Mouse (Mus musculus): ENCODE measurements around the gene Prpf38b. TPM values are rescaled to one million over a fixed set of nuclear protein-coding genes. Genes with fewer than 3 reads are reported as not detected.
A peak's percentile ranks its signal among the peaks of the same experiment; 100 is the strongest.

Prpf38b gene
- total RNA-seq (2014; rRNA removed) (22.8 and 25.7 TPM in 2 replicates), polyA plus RNA-seq (2012; rRNA removed) (13.8 and 17.2 TPM in 2 replicates)

DNA sequence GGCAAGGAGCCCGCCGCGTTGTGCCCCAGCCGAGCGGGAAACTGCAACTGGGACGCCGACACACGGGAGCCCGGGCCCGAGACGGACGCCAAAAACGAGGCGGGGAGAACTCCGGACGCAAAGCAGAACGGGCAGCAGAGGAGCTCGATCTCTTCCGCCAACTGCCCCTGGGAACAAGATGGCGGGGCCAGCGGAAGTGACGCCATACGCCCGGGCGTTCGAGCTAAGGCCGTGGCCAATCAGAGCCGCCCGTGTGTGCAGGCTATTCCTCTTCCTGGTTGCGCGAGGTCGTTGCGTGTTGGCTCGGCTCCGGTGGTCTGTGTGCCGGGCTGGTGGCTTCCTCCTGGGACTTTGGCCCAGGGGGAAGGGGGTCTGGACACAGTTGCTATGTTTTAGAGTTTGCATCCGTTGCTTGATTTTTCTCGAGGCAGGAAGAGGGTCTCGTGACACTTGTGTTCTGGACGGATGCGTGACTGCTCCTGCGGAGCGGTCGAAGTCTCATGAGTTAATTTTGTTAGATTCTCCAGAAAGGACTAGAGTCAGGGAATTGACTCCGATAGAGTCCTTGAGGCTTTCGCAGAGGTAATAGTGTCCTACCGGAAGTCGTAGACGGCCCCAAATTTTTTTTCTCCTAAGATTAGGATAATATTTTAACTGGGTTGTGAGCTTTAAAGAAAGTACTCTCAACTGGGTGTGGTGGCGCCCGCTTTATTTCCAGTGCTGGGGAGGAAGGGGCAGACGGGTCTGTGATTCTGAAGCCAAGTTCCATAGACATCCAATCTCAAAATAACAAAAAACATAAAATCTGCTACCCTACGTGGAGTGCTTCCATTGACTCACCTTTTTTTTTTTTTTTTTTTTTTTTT is at the start of gene Prpf38b:
TSS of gene Prpf38b (minus strand) at position 180 of the 866 bp plus-strand sequence.
- TF ChIP-seq CTCF (IDR thresholded peaks at IDR 0.05; ENCODE audit: low read depth, low read length) (no peak), POLR2A (IDR thresholded peaks at IDR 0.05; ENCODE audit: extremely low read depth, insufficient read depth, low read length) (peak; percentile 91)
- H3K79me2 ChIP-seq (ENCODE audit: control insufficient read depth, insufficient read depth, low read length): peaks cover 8% of the 10 kb centered on the region; the same call in 1 of the 2 replicates
- peak within 1 kb of the TSS; percentile 91 for H3K4me3 ChIP-seq (ENCODE audit: insufficient read depth, low read depth, low read length)
- H3K4me1 ChIP-seq (ENCODE audit: control insufficient read depth, insufficient read depth, low read length): peaks cover 10% of the 10 kb centered on the region
- peaks cover 9% of the 10 kb centered on the region for H3K36me3 ChIP-seq (ENCODE audit: control insufficient read depth, insufficient read depth, low read length)
- H3K9ac ChIP-seq (ENCODE audit: low read depth, low read length): peak within 1 kb of the TSS; percentile 95
- WGBS: under 1% methylated on average over 53 of the region's 53 CpGs
- H3K27ac ChIP-seq (replicated peaks; ENCODE audit: insufficient read depth, low read depth, low read length): peak within 1 kb of the TSS; percentile 95
- H3K27me3 ChIP-seq (ENCODE audit: control insufficient read depth, insufficient read depth, low read length): no peaks in the 10 kb centered on the region
- DNase-seq (ENCODE audit: extremely low read depth, low read depth, low spot score): peak; percentile 86

DNA sequence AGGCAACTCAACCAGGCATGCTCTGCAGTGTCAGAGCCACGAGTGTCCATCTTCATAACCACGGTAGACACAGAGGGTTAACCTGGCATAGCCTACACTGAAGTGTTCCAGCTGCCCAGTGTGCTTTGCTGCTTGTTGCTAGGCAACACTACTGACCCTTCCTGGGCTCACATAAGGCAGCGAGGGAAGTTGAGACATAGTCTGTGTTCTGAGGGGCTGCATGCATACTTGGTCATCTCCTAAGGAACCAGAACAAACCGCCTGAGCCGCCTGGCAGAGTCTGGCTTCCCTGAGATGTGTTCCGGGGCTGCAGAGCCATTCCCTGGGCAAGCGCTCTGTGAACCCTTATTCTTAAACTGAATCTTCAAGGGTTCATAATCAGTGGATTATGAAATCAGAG is 49.7 kb upstream of the Prpf38b start:
- Histone ChIP-seq H3K79me2 (ENCODE audit: control insufficient read depth, insufficient read depth, low read length) (no peaks in the 10 kb centered on the region), H3K27me3 (ENCODE audit: control insufficient read depth, insufficient read depth, low read length) (no peaks in the 10 kb centered on the region), H3K36me3 (ENCODE audit: control insufficient read depth, insufficient read depth, low read length) (no peaks in the 10 kb centered on the region), H3K4me3 (ENCODE audit: insufficient read depth, low read depth, low read length) (no peak overlapping the region), H3K27ac (replicated peaks; ENCODE audit: insufficient read depth, low read depth, low read length) (no peak overlapping the region), H3K4me1 (ENCODE audit: control insufficient read depth, insufficient read depth, low read length) (no peaks in the 10 kb centered on the region), H3K9ac (ENCODE audit: low read depth, low read length) (no peak overlapping the region)
- no peak for DNase-seq (ENCODE audit: extremely low read depth, low read depth, low spot score)
- no peak for TF ChIP-seq POLR2A (IDR thresholded peaks at IDR 0.05; ENCODE audit: extremely low read depth, insufficient read depth, low read length)
- no peak for TF ChIP-seq CTCF (IDR thresholded peaks at IDR 0.05; ENCODE audit: low read depth, low read length)
- WGBS: 61% methylated on average over 7 of the region's 7 CpGs

DNA sequence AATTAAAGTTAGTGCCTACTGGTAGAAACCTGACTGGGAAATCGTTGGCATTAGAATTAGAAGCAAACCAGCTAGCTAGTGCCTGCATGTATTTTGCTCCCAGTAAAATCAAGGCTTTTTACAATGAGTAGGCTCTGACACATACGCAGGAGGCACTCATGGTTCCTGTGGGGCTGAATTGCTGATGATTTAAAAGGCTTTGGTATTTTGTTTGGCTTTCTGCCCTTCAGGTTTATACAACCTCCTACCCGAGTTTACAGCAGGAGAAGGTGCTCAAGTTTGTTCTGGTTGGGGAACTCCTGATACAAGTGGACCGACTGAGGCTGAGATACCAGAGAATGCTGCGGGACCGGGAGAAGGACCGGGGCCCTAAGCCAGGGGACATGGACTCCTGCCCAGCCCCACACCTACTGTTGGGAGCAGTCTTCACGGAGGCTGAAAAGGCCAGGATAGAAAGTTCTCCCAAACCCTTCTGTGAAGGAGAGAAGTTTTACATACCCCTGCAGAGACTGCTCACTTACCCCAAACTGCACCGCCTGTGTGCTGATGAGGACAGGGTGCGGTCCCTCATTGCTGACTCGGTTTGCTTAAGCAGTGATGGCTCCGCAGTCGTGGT is 48.3 kb upstream of the Prpf38b start:
- no peak overlapping the region for H3K9ac ChIP-seq (ENCODE audit: low read depth, low read length)

DNA sequence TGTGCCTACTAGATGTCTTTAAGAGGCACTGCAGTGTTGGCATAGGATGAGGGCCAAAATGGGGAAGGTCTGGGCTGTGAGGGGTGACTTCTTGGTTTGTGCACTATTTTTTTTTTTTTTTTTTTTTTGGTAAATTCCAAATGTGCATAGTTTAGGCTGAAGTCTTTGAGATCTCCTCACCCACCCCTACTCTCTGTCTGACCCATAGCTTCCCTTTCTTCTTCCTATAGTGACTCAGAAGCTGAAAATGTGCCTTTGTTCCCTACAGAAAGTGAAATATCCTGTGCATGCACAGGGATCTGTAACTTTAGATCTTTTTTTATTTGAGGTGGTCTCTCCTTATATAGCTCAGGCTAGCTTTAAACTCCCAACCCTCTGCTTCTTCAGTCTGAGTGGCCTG is 46.4 kb upstream of the Prpf38b start:
- H3K79me2 ChIP-seq (ENCODE audit: control insufficient read depth, insufficient read depth, low read length): no peaks in the 10 kb centered on the region
- TF ChIP-seq POLR2A (IDR thresholded peaks at IDR 0.05; ENCODE audit: extremely low read depth, insufficient read depth, low read length): no peak
- no peak for TF ChIP-seq CTCF (IDR thresholded peaks at IDR 0.05; ENCODE audit: low read depth, low read length)
- no peaks in the 10 kb centered on the region for H3K36me3 ChIP-seq (ENCODE audit: control insufficient read depth, insufficient read depth, low read length)
- DNase-seq (ENCODE audit: extremely low read depth, low read depth, low spot score): no peak
- no peak overlapping the region for H3K27ac ChIP-seq (replicated peaks; ENCODE audit: insufficient read depth, low read depth, low read length)
- H3K27me3 ChIP-seq (ENCODE audit: control insufficient read depth, insufficient read depth, low read length): no peaks in the 10 kb centered on the region
- no peak overlapping the region for H3K4me3 ChIP-seq (ENCODE audit: insufficient read depth, low read depth, low read length)
- no peaks in the 10 kb centered on the region for H3K4me1 ChIP-seq (ENCODE audit: control insufficient read depth, insufficient read depth, low read length)
- no peak overlapping the region for H3K9ac ChIP-seq (ENCODE audit: low read depth, low read length)

More for the DNA sequence above, 48.3 kb upstream of the Prpf38b start:
- no peak overlapping the region for H3K27ac ChIP-seq (replicated peaks; ENCODE audit: insufficient read depth, low read depth, low read length)
- TF ChIP-seq CTCF (IDR thresholded peaks at IDR 0.05; ENCODE audit: low read depth, low read length) (no peak), POLR2A (IDR thresholded peaks at IDR 0.05; ENCODE audit: extremely low read depth, insufficient read depth, low read length) (no peak)
- H3K4me1 ChIP-seq (ENCODE audit: control insufficient read depth, insufficient read depth, low read length): no peaks in the 10 kb centered on the region
- WGBS: 75% methylated on average over 13 of the region's 13 CpGs
- H3K36me3 ChIP-seq (ENCODE audit: control insufficient read depth, insufficient read depth, low read length): no peaks in the 10 kb centered on the region
- no peaks in the 10 kb centered on the region for H3K79me2 ChIP-seq (ENCODE audit: control insufficient read depth, insufficient read depth, low read length)
- DNase-seq (ENCODE audit: extremely low read depth, low read depth, low spot score): no peak
- H3K27me3 ChIP-seq (ENCODE audit: control insufficient read depth, insufficient read depth, low read length): no peaks in the 10 kb centered on the region
- no peak overlapping the region for H3K4me3 ChIP-seq (ENCODE audit: insufficient read depth, low read depth, low read length)

DNA sequence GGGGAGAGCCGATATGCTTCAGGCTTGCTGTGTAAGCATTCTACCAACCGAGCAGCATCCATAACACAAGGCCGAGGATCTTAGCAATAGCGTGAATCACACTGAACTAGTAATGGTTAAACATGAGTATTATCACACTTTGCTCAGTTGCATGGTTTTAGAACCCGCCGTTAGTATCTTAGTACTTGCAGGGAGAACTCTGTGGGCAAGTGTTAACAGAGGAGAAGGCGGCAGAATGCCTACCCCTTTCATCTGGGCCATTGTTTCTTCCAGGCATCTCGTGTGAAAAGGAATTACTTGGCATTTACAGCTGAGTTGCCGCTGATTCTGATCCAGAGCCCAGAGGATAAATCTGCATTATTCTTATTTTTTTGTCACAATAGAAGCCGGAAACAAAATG is 29.5 kb upstream of the Prpf38b start:
- WGBS: 86% methylated on average over 10 of the region's 10 CpGs
- Histone ChIP-seq H3K9ac (ENCODE audit: low read depth, low read length) (no peak overlapping the region), H3K79me2 (ENCODE audit: control insufficient read depth, insufficient read depth, low read length) (no peaks in the 10 kb centered on the region), H3K36me3 (ENCODE audit: control insufficient read depth, insufficient read depth, low read length) (no peaks in the 10 kb centered on the region), H3K4me3 (ENCODE audit: insufficient read depth, low read depth, low read length) (no peak overlapping the region), H3K27me3 (ENCODE audit: control insufficient read depth, insufficient read depth, low read length) (peaks cover 5% of the 10 kb centered on the region), H3K4me1 (ENCODE audit: control insufficient read depth, insufficient read depth, low read length) (no peaks in the 10 kb centered on the region), H3K27ac (replicated peaks; ENCODE audit: insufficient read depth, low read depth, low read length) (no peak overlapping the region)
- no peak for DNase-seq (ENCODE audit: extremely low read depth, low read depth, low spot score)
- no peak for TF ChIP-seq CTCF (IDR thresholded peaks at IDR 0.05; ENCODE audit: low read depth, low read length)
- TF ChIP-seq POLR2A (IDR thresholded peaks at IDR 0.05; ENCODE audit: extremely low read depth, insufficient read depth, low read length): no peak

All from liver, adult 2 months (tissue).